Comparison of ENCODE assay signal across 7 mouse cellular contexts in genomic region chr19:45329748-45330298, GRCm38 (mm10). TPM values are rescaled to one million over a fixed set of nuclear protein-coding genes. Genes with fewer than 3 reads are reported as not detected.
DNase-seq lines count a peak whose midpoint lies in the region; ATAC-seq lines count a peak whose summit lies in the region.

No protein-coding gene starts in this region.

- DNase-seq in thymus, postnatal 4 days = peak; percentile 15
- DNase-seq in thymus, postnatal 36 days = no peak
- peak; percentile 43 for DNase-seq in forebrain, embryonic 14.5 days (ENCODE audit: low spot score)
- DNase-seq in midbrain, embryonic 10.5 days (ENCODE audit: low spot score) = peak; percentile 31
- DNase-seq in urinary bladder, postnatal 25 days (ENCODE audit: low spot score) = no peak
- no peak for DNase-seq in testis, postnatal 14 days (ENCODE audit: low spot score)
- DNase-seq in kidney, postnatal 25 days = no peak

- peaks cover 11% of the 10 kb centered on the region; the same call in 1 of the 2 replicates for H3K4me1 ChIP-seq in forebrain, embryonic 14.5 days (ENCODE audit: control insufficient read depth, insufficient read depth, low read length)
- peaks cover 26% of the 10 kb centered on the region for H3K4me1 ChIP-seq in midbrain, embryonic 10.5 days

- no peak overlapping the region for H3K4me3 ChIP-seq in forebrain, embryonic 14.5 days (ENCODE audit: low read depth, low read length)
- peak overlapping the region; percentile 38 for H3K4me3 ChIP-seq in midbrain, embryonic 10.5 days

- H3K4me2 ChIP-seq in forebrain, embryonic 14.5 days (ENCODE audit: low read length) = peak overlapping the region; percentile 44

- 0 out of 2 replicates have a peak, but pooled peaks cover 3% of the 10 kb centered on the region for H3K27me3 ChIP-seq in forebrain, embryonic 14.5 days (replicated peaks; ENCODE audit: control insufficient read depth, insufficient read depth, low read length)
- H3K27me3 ChIP-seq in midbrain, embryonic 10.5 days (ENCODE audit: low read depth, poor library complexity, severe bottlenecking) = peaks cover 50% of the 10 kb centered on the region

- no peaks in the 10 kb centered on the region for H3K9me3 ChIP-seq in forebrain, embryonic 14.5 days (replicated peaks; ENCODE audit: control insufficient read depth, low read length)
- no peaks in the 10 kb centered on the region for H3K9me3 ChIP-seq in midbrain, embryonic 10.5 days (replicated peaks)

- H3K9ac ChIP-seq in forebrain, embryonic 14.5 days (ENCODE audit: low read length) = peak overlapping the region; percentile 14; the same call in 1 of the 2 replicates

- H3K27ac ChIP-seq in forebrain, embryonic 14.5 days (ENCODE audit: low read depth, low read length) = no peak overlapping the region
- 0 out of 2 replicates have a peak overlapping the region, but pooled peaks have one; percentile 1 for H3K27ac ChIP-seq in midbrain, embryonic 10.5 days (replicated peaks)

- WGBS in forebrain, embryonic 14.5 days = 4% methylated on average over 24 of the region's 24 CpGs
- WGBS in midbrain, embryonic 10.5 days = 4% methylated on average over 24 of the region's 24 CpGs

- H3K36me3 ChIP-seq in forebrain, embryonic 14.5 days (ENCODE audit: control insufficient read depth, insufficient read depth, low read length) = no peaks in the 10 kb centered on the region
- H3K36me3 ChIP-seq in midbrain, embryonic 10.5 days = no peaks in the 10 kb centered on the region

- ATAC-seq in forebrain, embryonic 14.5 days = peak; percentile 46; the same call in 1 of the 2 replicates

RNA-seq across cellular contexts. Expression of gene Btrc, which starts 33.7 kb away (rescaled TPM):
- polyA plus RNA-seq in forebrain, embryonic 14.5 days (2014; fragmentation: Nextera tagmentation; extraction: Ambion mirVana) = 48.1 and 58.3 TPM in 2 replicates
- polyA plus RNA-seq in midbrain, embryonic 10.5 days (2016; fragmentation: Nextera tagmentation; extraction: Ambion mirVana) = 43.1 and 57.5 TPM in 2 replicates

Comparison
In these comparisons a context has a peak if more than half of its experiments do, and no peak if none do; other contexts are left out.
1. DNase-seq: peak in thymus, postnatal 4 days (single experiment), forebrain, embryonic 14.5 days (single experiment) and midbrain, embryonic 10.5 days (single experiment); none in thymus, postnatal 36 days (0 of 2), urinary bladder, postnatal 25 days (single experiment), testis, postnatal 14 days (single experiment) and kidney, postnatal 25 days (0 of 2).